Mouse (Mus musculus) kidney, adult 2 months (tissue): ENCODE measurements around the gene Tpst1. TPM values are rescaled to one million over a fixed set of nuclear protein-coding genes. Genes with fewer than 3 reads are reported as not detected.
"Not testable (repeated sequence)": the region's sequence is repeated elsewhere in the genome, so short reads cannot be mapped to it uniquely, and the experiment has no call there.

Source experiments
- DNase-seq: peaks from one replicate; pipeline ENCODE4 v3.0.0; 2021
- H3K27ac ChIP-seq: fragments of 200-500 bp; 2 replicates; pipeline ENCODE4 v1.5.1; 2012; ENCODE audit warnings: low read depth, low read length, control low read depth, inconsistent platforms; ENCODE audit not compliant: insufficient read depth
- H3K27me3 ChIP-seq: fragments of 200-500 bp; replicated peaks from 2 replicates; pipeline ENCODE4 v1.6.1; 2012; ENCODE audit warnings: mild to moderate bottlenecking, moderate library complexity, low read length, inconsistent platforms; ENCODE audit not compliant: control insufficient read depth, insufficient read depth
- H3K36me3 ChIP-seq: fragments of 200-500 bp; 2 replicates; pipeline ENCODE4 v1.6.1; 2012; ENCODE audit warnings: mild to moderate bottlenecking, moderate library complexity, low read length, inconsistent platforms; ENCODE audit not compliant: control insufficient read depth, insufficient read depth
- H3K4me1 ChIP-seq: fragments of 200-500 bp; 2 replicates; pipeline ENCODE4 v1.6.1; 2011; ENCODE audit warnings: low read length; ENCODE audit not compliant: control insufficient read depth, insufficient read depth
- H3K4me3 ChIP-seq: fragments of 200-500 bp; 2 replicates; pipeline ENCODE4 v1.5.1; 2011; ENCODE audit warnings: mild to moderate bottlenecking, low read depth, low read length, control low read depth; ENCODE audit not compliant: insufficient read depth
- CTCF ChIP-seq: fragments of 200-500 bp; conservative IDR thresholded peaks from 2 replicates; pipeline ENCODE4 v1.5.1; 2011; ENCODE audit warnings: low read depth, mild to moderate bottlenecking, control low read depth, low read length, moderate library complexity, mixed read lengths; ENCODE audit not compliant: insufficient read depth, insufficient read length
- POLR2A ChIP-seq: fragments of 200-500 bp; IDR thresholded peaks from one replicate; pipeline ENCODE4 v1.6.1; 2011; ENCODE audit warnings: low read depth, low read length, control low read depth
- WGBS: fragments of 180-500 bp; shearing (Covaris S2); methylation state at CpG from one replicate; pipeline ENCODE4 v1.1.7; 2018; 5-methylcytosine and 5-hydroxymethylcytosine counted together
- polyA plus RNA-seq: library from polyadenylated mRNA; depleted of rRNA; stranded (reverse); fragments of >200 nt; gene quantifications from 2 replicates; pipeline ENCODE4 v1.2.3, GENCODE M21; 2012

The Tpst1 gene
- polyA plus RNA-seq, 1 experiment = 8.7 TPM

DNA sequence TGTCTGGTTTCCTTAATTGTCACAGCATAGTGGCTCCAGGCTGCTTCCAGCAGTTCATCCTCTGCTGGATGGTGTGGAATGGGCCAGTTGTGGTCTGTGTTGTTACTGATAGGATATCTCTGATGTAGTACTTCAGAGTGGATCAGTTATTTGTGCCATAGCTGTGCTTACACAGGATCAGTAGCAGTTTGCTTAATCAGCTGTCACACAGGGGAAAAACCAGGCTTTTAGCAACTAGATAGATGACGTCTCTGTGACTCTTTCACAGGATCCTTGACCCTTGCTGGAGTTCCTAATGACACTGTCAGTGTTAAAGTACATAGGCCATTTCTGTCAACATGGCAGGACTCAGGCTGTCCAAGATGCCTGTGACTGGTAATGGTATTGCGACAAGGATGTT, 39.3 kb upstream of the Tpst1 start:
- H3K36me3 ChIP-seq = no peaks in the 10 kb centered on the region
- no peak overlapping the region for H3K4me3 ChIP-seq
- 66% methylated on average over 2 of the region's 2 CpGs for WGBS
- no peak for TF ChIP-seq CTCF
- no peak for TF ChIP-seq POLR2A
- no peaks in the 10 kb centered on the region for H3K27me3 ChIP-seq
- H3K4me1 ChIP-seq = no peaks in the 10 kb centered on the region; the same call in 1 of the 2 replicates
- H3K27ac ChIP-seq = no peak overlapping the region
- DNase-seq = no peak

DNA sequence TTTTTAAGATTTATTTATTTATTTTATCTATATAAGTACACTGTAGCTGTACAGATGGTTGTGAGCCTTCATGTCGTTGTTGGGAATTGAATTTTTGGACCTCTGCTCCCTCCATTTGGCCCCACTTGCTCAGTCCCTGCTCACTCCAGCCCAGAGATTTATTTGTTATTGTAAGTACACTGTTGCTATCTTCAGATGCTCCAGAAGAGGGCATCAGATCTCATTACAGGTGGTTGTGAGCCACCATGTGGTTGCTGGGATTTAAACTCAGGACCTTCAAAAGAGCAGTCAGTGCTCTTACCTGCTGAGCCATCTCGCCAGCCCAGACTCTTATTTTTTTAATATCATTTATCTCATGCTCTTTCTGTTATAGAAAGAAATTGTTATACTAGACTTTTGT, 36.8 kb upstream of the Tpst1 start:
- H3K4me1 ChIP-seq, H3K27me3 ChIP-seq, H3K36me3 ChIP-seq, H3K27ac ChIP-seq, H3K4me3 ChIP-seq: not testable (repeated sequence)
- DNase-seq = peak; percentile 41
- TF ChIP-seq CTCF = peak; percentile 20; the same call in 1 of the 2 replicates
- 58% methylated on average over 2 of the region's 2 CpGs for WGBS

DNA sequence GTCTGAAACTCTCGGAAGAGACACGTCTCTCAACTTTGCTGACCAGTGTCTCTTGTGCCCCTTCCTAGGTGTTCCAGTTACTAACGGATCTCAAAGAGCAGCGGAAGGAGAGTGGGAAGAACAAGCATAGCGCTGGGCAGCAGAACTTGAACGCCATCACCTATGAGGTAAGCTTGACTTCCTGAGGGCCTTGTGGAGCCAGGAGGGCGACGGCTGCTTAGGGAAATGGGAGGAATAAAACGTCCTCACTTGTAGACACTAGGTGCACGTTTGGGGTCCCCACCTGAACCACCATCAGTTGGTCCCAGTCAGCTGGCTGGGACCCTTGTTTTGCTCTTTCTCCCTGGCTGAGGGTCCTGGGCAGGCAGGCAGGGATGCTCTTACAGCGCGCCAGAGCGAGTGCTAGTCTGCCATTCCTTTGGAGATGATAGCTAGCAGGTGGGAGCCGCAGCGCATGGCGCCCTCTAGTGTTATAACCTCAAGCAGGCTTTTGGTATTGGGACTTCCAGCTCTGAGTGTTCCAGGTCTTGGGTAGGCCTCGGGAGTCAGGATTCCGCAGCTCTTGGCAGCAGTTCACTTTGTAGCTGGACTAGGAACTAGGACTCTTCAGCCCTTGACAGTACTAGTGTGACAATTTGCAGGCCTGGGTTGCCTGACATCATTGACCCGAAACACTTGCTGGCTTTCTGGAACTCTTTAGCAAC, 35.2 kb upstream of the Tpst1 start:
- DNase-seq = peak; percentile 85
- no peak overlapping the region for H3K27ac ChIP-seq
- TF ChIP-seq POLR2A (no peak), CTCF (peak; percentile 87)
- 66% methylated on average over 19 of the region's 19 CpGs for WGBS
- H3K4me3 ChIP-seq = no peak overlapping the region
- no peaks in the 10 kb centered on the region for H3K27me3 ChIP-seq
- H3K4me1 ChIP-seq = no peaks in the 10 kb centered on the region
- 0 out of 2 replicates have a peak, but pooled peaks cover 1% of the 10 kb centered on the region for H3K36me3 ChIP-seq

DNA sequence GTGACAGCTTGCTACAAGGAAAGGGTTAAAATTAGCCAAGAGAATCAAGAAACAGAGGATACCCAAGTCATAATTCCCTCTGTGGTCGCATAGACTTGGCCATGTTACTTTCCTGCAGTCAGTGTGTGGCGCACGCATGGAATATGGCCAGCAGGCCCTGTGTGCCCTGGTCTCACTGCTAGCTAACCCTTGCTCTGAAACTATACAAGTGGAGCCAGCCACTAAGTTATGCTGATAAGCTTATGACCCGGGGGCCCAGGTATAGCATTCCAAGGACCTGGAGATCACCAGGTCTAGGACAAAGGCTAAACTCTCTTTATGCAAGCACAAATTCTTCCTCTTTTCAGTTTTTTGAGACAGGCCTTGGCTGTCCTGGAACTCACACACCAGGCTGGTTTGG, 32.3 kb upstream of the Tpst1 start:
- Histone ChIP-seq H3K27me3 (no peaks in the 10 kb centered on the region), H3K27ac (no peak overlapping the region), H3K4me3 (no peak overlapping the region), H3K4me1 (peaks cover 9% of the 10 kb centered on the region), H3K36me3 (0 out of 2 replicates have a peak, but pooled peaks cover 1% of the 10 kb centered on the region)
- WGBS = 82% methylated on average over 4 of the region's 4 CpGs
- no peak for DNase-seq
- TF ChIP-seq CTCF = no peak
- TF ChIP-seq POLR2A = no peak

DNA sequence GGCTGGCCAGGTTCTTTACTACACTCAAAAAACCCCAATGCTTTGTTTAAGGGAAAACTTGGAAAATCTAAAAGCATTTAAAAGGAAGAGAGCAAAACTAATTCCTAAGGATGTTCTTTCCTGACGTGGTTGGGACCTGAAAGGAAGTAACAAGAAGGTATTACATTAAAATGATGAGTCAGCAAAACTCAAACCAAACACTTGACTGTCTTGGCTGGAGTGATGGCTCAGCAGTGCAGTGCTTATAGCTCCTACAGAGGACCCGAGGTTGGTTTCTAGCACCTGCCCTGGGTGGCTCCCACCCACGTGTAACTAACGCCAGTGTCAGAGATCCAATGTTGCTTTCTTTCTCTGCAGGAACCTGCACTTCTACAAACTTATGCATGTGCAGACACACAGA, 31.9 kb upstream of the Tpst1 start:
- Histone ChIP-seq H3K27ac (no peak overlapping the region), H3K27me3 (no peaks in the 10 kb centered on the region), H3K36me3 (0 out of 2 replicates have a peak, but pooled peaks cover 1% of the 10 kb centered on the region), H3K4me3 (no peak overlapping the region), H3K4me1 (peaks cover 9% of the 10 kb centered on the region)
- TF ChIP-seq POLR2A = no peak
- TF ChIP-seq CTCF = no peak
- no peak for DNase-seq
- 69% methylated on average over 4 of the region's 4 CpGs for WGBS

DNA sequence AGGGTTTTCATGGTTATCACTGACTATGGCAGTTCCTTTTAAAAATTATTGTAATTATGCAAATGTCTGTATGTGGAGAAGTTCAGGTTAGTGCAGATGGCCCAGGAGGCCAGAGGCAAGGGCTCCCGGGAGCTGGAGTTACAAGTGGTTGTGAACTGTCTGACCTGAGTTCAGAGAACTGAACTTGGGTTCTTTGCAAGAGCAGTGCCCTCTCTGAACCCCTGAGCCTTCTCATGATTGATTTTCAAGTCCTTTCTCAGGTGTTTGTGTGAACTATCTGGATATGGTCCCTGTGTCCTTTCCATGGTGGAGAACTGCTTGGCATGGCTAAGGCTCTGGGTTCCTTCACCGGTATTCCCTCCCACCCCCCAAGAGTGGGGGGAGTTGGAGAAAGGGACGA, 29.4 kb upstream of the Tpst1 start:
- WGBS = 48% methylated on average over 3 of the region's 3 CpGs
- H3K36me3 ChIP-seq = peaks cover 1% of the 10 kb centered on the region; the same call in 1 of the 2 replicates

DNA sequence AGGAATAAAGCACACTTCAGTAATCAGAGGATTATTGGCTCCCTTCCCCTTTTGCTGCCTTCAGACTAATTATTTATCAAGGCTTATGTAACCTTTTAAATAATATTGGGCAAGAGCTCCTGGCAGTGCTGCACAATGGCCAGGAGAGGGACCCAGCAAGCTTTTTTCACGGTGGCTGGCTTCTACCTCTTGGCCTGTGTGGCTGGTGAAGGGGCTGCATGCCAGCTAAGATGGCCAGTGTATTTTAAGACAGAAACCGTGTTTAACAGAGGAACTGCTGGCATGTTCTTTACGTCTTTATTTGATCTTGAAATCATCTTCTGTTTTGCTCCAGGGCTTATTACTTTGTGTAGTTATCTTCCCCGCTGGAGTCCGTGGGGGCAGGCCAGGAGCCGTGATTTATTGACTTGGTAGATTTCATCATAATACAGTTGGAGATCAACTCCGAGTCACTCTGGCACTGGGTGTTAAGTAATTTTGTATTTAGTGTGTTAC, 28.9 kb upstream of the Tpst1 start:
- DNase-seq = peak; percentile 87
- no peak overlapping the region for H3K4me3 ChIP-seq
- no peaks in the 10 kb centered on the region for H3K27me3 ChIP-seq
- TF ChIP-seq CTCF (peak; percentile 73), POLR2A (no peak)
- peaks cover 1% of the 10 kb centered on the region; the same call in 1 of the 2 replicates for H3K36me3 ChIP-seq
- peaks cover 9% of the 10 kb centered on the region for H3K4me1 ChIP-seq
- peak overlapping the region; percentile 94 for H3K27ac ChIP-seq
- 35% methylated on average over 7 of the region's 7 CpGs for WGBS

More for the DNA sequence above, 29.4 kb upstream of the Tpst1 start:
- Histone ChIP-seq H3K4me3 (no peak overlapping the region), H3K27me3 (no peaks in the 10 kb centered on the region), H3K27ac (peak overlapping the region; percentile 94), H3K4me1 (peaks cover 9% of the 10 kb centered on the region)
- peak; percentile 59 for DNase-seq
- TF ChIP-seq POLR2A = no peak
- TF ChIP-seq CTCF = no peak
